Mouse (Mus musculus) stomach, embryonic 14.5 days (tissue): ENCODE data around the gene Trpm7. TPM values are rescaled to one million over a fixed set of nuclear protein-coding genes. Genes with fewer than 3 reads are reported as not detected.

Source experiments
- ATAC-seq: fragments of 200-750 bp; cut with Nextera tagmentation; 2 replicates; pipeline ENCODE4 v1.8.0; 2017; ENCODE audit warnings: low read depth, moderate TSS enrichment; ENCODE audit not compliant: insufficient number of reproducible peaks, insufficient read depth, low FRiP score
- H3K27ac ChIP-seq: fragments of 300-500 bp; sonication (generic); 2 replicates; pipeline ENCODE4 v1.5.1; 2014; ENCODE audit warnings: mild to moderate bottlenecking, low read length, moderate library complexity, mixed read lengths
- H3K27me3 ChIP-seq: fragments of 300-500 bp; sonication (generic); 2 replicates; pipeline ENCODE4 v1.6.1; 2014; ENCODE audit warnings: low read length, control low read depth, mixed read lengths; ENCODE audit not compliant: control insufficient read depth, insufficient read depth
- H3K36me3 ChIP-seq: fragments of 300-500 bp; sonication (generic); 2 replicates; pipeline ENCODE4 v1.6.1; 2014; ENCODE audit warnings: mild to moderate bottlenecking, control low read depth, low read length, moderate library complexity, mixed read lengths; ENCODE audit not compliant: control insufficient read depth, insufficient read depth
- H3K4me1 ChIP-seq: fragments of 300-500 bp; sonication (generic); 2 replicates; pipeline ENCODE4 v1.6.1; 2014; ENCODE audit warnings: low read length, control low read depth, mixed read lengths; ENCODE audit not compliant: control insufficient read depth, insufficient read depth
- H3K4me2 ChIP-seq: fragments of 300-500 bp; sonication (generic); replicated peaks from 2 replicates; pipeline ENCODE4 v1.6.1; 2014; ENCODE audit warnings: low read depth, low read length, control low read depth
- H3K4me3 ChIP-seq: fragments of 300-500 bp; sonication (generic); 2 replicates; pipeline ENCODE4 v1.5.1; 2014; ENCODE audit warnings: low read depth, low read length, control low read depth
- H3K9ac ChIP-seq: fragments of 300-500 bp; sonication (generic); replicated peaks from 2 replicates; pipeline ENCODE4 v1.6.1; 2014; ENCODE audit warnings: low read depth, mild to moderate bottlenecking, control low read depth, low read length, moderate library complexity, mixed read lengths
- H3K9me3 ChIP-seq: fragments of 300-500 bp; sonication (generic); 2 replicates; pipeline ENCODE4 v1.6.1; 2016; ENCODE audit warnings: low read depth, low read length, control low read depth; ENCODE audit not compliant: control insufficient read depth
- WGBS: fragments of 180-500 bp; shearing (Covaris S2); extraction: QIAGEN DNeasy Blood & Tissue Kit; methylation state at CpG from one replicate; pipeline ENCODE4 v1.1.7; 2014; 5-methylcytosine and 5-hydroxymethylcytosine counted together
- polyA plus RNA-seq: library from polyadenylated mRNA; unstranded; fragments of >200 nt; fragmentation: Nextera tagmentation; extraction: Ambion mirVana; gene quantifications from 2 replicates; pipeline ENCODE4 v1.2.1, GENCODE M21; 2014

Gene Trpm7
- polyA plus RNA-seq, 1 experiment from 2014 or later = 71.1 TPM

DNA sequence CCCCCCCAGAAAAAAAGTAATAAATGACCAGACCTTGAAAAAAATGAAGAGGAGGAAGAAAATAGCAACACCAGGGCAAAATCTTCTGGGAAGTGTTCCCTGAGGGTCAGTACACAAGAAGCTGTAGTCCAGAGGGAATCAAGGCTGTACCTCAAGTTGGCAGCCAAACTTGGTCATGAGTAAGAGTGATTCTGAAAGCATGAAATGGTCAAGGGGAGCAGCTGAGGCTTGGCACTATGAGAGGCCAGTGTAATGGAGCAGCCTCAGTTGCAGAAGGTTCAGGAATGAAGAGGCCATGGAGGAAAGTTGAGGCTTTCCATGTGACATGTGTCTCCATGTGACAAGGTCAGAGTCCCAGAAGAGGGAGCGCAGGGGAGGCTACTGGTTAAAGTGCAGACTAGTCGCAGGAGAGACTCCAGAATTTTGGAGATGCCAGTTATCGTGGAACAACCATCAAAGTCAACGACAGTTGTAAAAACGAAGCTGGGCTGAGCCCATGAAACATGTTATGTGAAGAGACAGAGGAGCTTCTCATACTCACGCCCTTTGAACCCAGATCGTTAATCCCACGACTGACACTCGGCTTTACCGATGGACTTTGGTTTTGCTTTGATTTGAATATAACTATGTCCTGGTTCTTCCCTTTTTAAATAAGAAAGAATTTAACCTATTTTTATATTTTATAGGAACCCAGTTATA is 10.4 kb downstream of the Trpm7 start:
- H3K4me3 ChIP-seq = no peak overlapping the region
- WGBS = 83% methylated on average over 10 of the region's 10 CpGs
- no peaks in the 10 kb centered on the region for H3K9me3 ChIP-seq
- no peak overlapping the region for H3K4me2 ChIP-seq
- no peaks in the 10 kb centered on the region for H3K27me3 ChIP-seq
- no peaks in the 10 kb centered on the region for H3K36me3 ChIP-seq
- H3K27ac ChIP-seq = no peak overlapping the region
- H3K9ac ChIP-seq = no peak overlapping the region
- no peak for ATAC-seq
- no peaks in the 10 kb centered on the region for H3K4me1 ChIP-seq

DNA sequence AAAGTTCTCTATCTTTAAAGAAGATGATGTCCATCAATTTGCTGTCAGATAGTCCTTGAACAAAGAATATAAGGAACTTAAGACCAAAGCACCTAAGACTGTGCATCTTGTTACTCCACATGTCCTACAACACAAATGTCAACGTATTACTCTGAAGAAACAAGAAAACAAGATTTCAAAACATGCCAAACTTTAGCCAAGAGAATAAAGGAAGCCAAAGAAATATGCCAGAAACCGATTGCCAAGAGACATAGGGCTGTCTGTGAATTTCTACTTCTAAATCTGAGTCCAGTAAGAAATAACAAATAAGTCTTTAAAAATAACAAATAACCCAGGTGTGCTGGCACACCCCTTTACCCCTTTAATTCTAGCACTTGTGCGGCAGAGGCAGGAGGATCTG is 11.0 kb downstream of the Trpm7 start:
- no peaks in the 10 kb centered on the region for H3K4me1 ChIP-seq
- H3K9me3 ChIP-seq = no peaks in the 10 kb centered on the region
- no peak overlapping the region for H3K9ac ChIP-seq
- H3K4me3 ChIP-seq = no peak overlapping the region
- no peak overlapping the region for H3K27ac ChIP-seq
- WGBS = 92% methylated on average over 3 of the region's 3 CpGs
- no peaks in the 10 kb centered on the region for H3K27me3 ChIP-seq
- H3K36me3 ChIP-seq = no peaks in the 10 kb centered on the region
- H3K4me2 ChIP-seq = no peak overlapping the region
- ATAC-seq = no peak

DNA sequence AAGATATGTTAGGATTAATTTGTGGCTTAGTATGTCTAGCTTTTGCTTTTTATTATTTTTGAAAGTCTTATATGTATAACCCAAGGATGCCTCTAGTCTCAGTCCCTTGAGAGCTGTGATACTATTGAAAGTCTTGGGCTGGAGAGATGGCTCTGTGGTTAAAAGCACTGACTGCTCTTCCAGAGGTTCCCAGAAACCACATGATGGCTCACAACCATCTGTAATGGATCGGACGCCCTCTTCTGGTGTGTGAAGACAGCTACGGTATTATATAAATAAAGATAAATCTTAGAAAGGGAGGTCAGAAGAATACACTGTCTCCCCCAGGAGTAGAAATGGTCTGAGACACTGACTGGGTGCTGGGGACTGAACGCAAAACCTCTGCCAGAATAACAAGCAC is 31.3 kb downstream of the Trpm7 start:
- no peak overlapping the region for H3K4me3 ChIP-seq
- H3K27ac ChIP-seq = no peak overlapping the region
- peaks cover 39% of the 10 kb centered on the region for H3K36me3 ChIP-seq
- no peaks in the 10 kb centered on the region for H3K9me3 ChIP-seq
- no peaks in the 10 kb centered on the region for H3K27me3 ChIP-seq
- WGBS = 73% methylated on average over 4 of the region's 4 CpGs
- no peak overlapping the region for H3K9ac ChIP-seq
- ATAC-seq = no peak
- H3K4me1 ChIP-seq = no peaks in the 10 kb centered on the region
- no peak overlapping the region for H3K4me2 ChIP-seq

DNA sequence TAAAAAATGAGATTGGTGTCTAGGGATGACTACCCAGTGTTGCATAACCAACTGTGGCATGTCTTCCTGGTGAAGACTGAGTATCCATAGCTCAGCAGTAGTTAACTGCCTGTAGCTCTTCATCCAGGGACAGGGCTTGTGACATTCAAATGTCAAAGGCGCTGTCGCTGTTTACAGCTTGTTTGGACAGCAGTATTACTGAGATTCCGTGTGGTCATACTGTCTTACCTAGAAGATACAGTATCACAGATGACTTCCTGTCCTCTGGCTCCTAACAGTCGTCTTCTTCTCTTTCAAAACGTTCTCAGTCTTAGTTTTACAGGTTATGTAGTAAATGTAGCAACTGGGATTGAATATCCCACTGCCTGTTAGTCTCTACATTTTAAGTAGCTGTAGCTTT is 37.2 kb downstream of the Trpm7 start:
- H3K27me3 ChIP-seq = no peaks in the 10 kb centered on the region
- WGBS = 92% methylated on average over 5 of the region's 5 CpGs
- H3K9me3 ChIP-seq = no peaks in the 10 kb centered on the region
- ATAC-seq = no peak
- no peak overlapping the region for H3K27ac ChIP-seq
- H3K4me1 ChIP-seq = no peaks in the 10 kb centered on the region
- H3K36me3 ChIP-seq = peaks cover 52% of the 10 kb centered on the region
- H3K9ac ChIP-seq = no peak overlapping the region
- H3K4me3 ChIP-seq = no peak overlapping the region
- no peak overlapping the region for H3K4me2 ChIP-seq

DNA sequence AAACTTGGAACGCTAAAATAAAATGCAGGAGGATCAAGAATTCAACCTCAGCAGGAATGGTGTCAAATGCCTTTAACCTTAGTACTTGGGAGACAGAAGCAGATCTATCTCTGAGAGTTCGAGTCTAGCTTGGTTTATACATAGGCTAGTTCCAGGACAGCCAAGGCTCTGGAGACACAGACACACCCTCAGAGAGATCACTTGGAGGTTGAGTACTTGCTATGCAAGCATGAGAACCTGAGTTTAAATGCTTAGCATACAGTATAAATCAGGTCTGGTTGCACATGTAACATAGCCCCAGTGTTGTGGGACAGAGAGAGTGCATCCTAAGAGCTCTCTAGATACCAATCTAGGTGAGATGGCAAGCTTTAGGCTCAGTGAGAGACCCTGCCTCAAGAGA is 58.6 kb downstream of the Trpm7 start:
- ATAC-seq = no peak
- no peak overlapping the region for H3K9ac ChIP-seq
- H3K9me3 ChIP-seq = no peaks in the 10 kb centered on the region
- no peaks in the 10 kb centered on the region for H3K4me1 ChIP-seq
- H3K27ac ChIP-seq = no peak overlapping the region
- H3K27me3 ChIP-seq = no peaks in the 10 kb centered on the region
- peaks cover 51% of the 10 kb centered on the region; the same call in 1 of the 2 replicates for H3K36me3 ChIP-seq
- 80% methylated on average over 2 of the region's 2 CpGs for WGBS
- no peak overlapping the region for H3K4me2 ChIP-seq
- no peak overlapping the region for H3K4me3 ChIP-seq

DNA sequence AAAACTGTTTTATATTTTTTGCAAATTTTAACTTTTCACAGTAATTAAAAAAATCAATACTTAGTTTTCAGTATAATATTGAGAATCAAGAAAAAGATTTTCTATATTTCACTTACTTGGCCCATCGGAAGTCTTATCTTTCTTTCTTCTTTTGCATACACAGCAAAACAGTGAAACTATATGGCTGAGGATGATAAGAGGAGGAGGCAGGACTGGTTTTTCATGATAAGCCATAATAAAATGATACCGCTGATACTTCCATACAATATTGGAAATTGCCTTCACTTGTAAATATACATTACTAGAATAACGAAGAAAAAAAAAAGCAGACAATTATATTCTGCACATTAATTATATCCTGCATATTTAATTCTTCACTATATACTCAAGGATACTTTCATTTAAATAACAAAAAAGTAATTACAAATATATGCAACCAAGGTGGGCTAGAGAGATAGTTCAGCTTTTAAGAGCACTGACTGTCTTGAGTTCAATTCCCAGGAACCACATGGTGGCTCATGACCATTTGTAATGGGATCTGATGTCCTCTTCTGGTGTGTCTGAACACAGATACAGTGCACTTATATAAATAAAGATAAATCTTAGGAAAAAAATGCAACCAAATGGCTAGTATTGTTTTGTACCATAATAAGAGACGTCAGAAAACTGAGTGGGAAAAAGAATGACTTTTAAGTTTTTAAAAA is 59.2 kb downstream of the Trpm7 start:
- no peaks in the 10 kb centered on the region for H3K27me3 ChIP-seq
- H3K27ac ChIP-seq = no peak overlapping the region
- H3K4me1 ChIP-seq = no peaks in the 10 kb centered on the region
- WGBS = 90% methylated on average over 4 of the region's 4 CpGs
- ATAC-seq = no peak
- H3K9ac ChIP-seq = no peak overlapping the region
- H3K36me3 ChIP-seq = peaks cover 55% of the 10 kb centered on the region
- H3K4me3 ChIP-seq = no peak overlapping the region
- H3K9me3 ChIP-seq = no peaks in the 10 kb centered on the region
- H3K4me2 ChIP-seq = no peak overlapping the region

DNA sequence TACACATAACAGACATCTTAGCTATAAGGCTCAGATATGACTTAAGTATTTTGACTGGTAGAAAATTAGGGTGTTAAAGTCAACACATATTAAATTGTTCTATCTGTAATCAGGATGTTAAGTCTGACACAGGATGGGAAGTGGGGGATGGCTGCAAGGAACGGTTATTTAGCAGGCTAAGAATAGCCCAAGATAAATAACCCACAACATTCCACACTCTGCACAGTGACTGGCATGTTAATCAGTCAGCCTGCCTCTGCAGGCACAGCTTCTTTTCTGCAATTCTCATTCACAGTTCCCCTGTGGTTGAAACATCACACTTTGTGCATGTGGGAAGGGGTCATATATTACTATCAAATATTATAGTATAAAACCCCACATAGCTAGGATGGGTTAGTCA is 60.2 kb downstream of the Trpm7 start:
- Histone ChIP-seq H3K27ac (no peak overlapping the region), H3K36me3 (peaks cover 56% of the 10 kb centered on the region), H3K9ac (no peak overlapping the region), H3K4me1 (no peaks in the 10 kb centered on the region), H3K9me3 (no peaks in the 10 kb centered on the region), H3K27me3 (no peaks in the 10 kb centered on the region), H3K4me2 (no peak overlapping the region), H3K4me3 (no peak overlapping the region)
- WGBS = 26% methylated on average over 1 of the region's 1 CpGs
- ATAC-seq = no peak

DNA sequence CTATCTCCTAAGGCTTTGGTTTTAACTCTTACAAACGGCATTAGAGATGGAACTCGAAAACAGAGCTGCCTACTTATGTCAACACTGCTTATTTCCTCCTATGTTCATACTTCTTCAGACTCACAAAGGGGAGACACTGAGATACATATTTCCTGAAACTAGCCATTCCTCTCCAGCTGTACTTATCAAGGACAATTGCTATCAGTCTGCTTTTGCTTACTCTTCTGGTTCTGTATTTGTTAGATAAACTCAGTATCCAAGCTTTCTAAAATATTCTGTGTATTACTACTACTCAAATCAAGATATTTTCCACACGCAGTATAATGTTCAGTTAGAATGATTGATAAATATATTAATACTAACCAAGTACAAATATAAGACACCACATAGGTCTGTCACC is 74.0 kb downstream of the Trpm7 start:
- no peaks in the 10 kb centered on the region for H3K9me3 ChIP-seq

More for the DNA sequence above, 74.0 kb downstream of the Trpm7 start:
- 95% methylated on average over 3 of the region's 3 CpGs for WGBS
- no peak overlapping the region for H3K4me3 ChIP-seq
- H3K9ac ChIP-seq = no peak overlapping the region
- no peaks in the 10 kb centered on the region for H3K27me3 ChIP-seq
- H3K36me3 ChIP-seq = peaks cover 41% of the 10 kb centered on the region
- no peaks in the 10 kb centered on the region for H3K4me1 ChIP-seq
- H3K27ac ChIP-seq = no peak overlapping the region
- no peak for ATAC-seq
- H3K4me2 ChIP-seq = no peak overlapping the region
